Mouse (Mus musculus): ENCODE measurements around the gene Spata1. TPM values are rescaled to one million over a fixed set of nuclear protein-coding genes. Genes with fewer than 3 reads are reported as not detected.

Spata1 gene
- total and polyA plus RNA-seq, 2 experiments from 2014 or later: 1.4 to 3.2 TPM

DNA sequence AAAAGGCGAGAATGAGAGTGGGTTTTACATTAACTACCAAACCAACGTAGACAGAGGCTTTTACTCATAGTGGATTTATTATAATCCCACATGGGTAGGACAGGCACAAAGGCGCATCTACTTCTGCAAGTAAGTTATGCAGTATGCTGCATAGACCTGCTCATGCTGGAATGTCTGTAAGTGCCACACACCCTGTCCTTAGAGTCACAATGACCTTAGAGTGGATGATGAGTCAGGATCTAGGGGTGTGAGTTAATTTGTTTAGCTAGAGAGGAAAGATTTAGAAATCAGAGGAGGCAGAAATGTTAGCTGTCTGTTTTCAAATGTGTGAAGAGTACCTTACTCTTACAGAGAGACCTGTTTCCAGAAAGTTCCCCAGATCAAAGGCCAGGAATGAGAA is 52.0 kb downstream of the Spata1 start:
- ATAC-seq: no peak
- no peak for DNase-seq (ENCODE audit: low spot score)
- H3K4me3 ChIP-seq (ENCODE audit: low read length): no peak overlapping the region
- 91% methylated on average over 3 of the region's 3 CpGs for WGBS
- no peaks in the 10 kb centered on the region for H3K36me3 ChIP-seq (ENCODE audit: insufficient read depth, low read length)
- no peak overlapping the region for H3K27ac ChIP-seq
- H3K9me3 ChIP-seq (ENCODE audit: low read length): no peaks in the 10 kb centered on the region
- no peaks in the 10 kb centered on the region for H3K4me1 ChIP-seq (ENCODE audit: insufficient read depth, low read length)
- H3K4me2 ChIP-seq (ENCODE audit: low read depth, low read length): no peak overlapping the region
- no peaks in the 10 kb centered on the region for H3K27me3 ChIP-seq (ENCODE audit: insufficient read depth, low read length)
- no peak for TF ChIP-seq CTCF (IDR thresholded peaks at IDR 0.05; ENCODE audit: low read depth)
- H3K9ac ChIP-seq (replicated peaks; ENCODE audit: low read length): no peak overlapping the region

- TF ChIP-seq CTCF (IDR thresholded peaks at IDR 0.05; ENCODE audit: low read depth): no peak
- Histone ChIP-seq H3K36me3 (ENCODE audit: insufficient read depth, low read length) (no peaks in the 10 kb centered on the region), H3K4me3 (ENCODE audit: low read length) (no peak overlapping the region), H3K9me3 (ENCODE audit: low read length) (no peaks in the 10 kb centered on the region), H3K9ac (replicated peaks; ENCODE audit: low read length) (no peak overlapping the region), H3K4me1 (ENCODE audit: insufficient read depth, low read length) (no peaks in the 10 kb centered on the region), H3K27ac (no peak overlapping the region), H3K27me3 (ENCODE audit: insufficient read depth, low read length) (no peaks in the 10 kb centered on the region), H3K4me2 (ENCODE audit: low read depth, low read length) (no peak overlapping the region)
- ATAC-seq: no peak
- 93% methylated on average over 5 of the region's 5 CpGs for WGBS
- no peak for DNase-seq (ENCODE audit: low spot score)
These were observed 52.4 kb downstream of the Spata1 start for GRCm38 (mm10) chr3:146447156-146447555.

DNA sequence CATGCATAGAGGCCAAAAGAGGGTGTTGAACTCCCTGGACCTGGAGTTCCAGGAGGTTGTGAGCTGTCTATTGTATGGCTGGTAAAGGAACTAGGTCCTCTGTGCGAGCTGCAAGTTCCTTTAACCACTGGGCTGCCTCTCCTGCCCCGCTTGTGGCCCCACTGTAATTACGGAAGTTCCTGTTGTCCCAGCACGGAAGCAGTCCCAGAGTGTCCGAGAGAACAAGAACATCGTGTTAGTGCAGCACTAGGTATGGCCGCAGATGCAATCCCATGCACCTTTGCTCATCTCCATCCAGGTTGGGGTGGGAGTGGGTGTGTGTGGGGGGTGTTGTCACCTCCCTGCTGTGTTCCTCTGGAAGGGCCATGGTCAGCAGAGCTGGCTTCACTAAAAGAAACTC is 54.7 kb downstream of the Spata1 start:
- TF ChIP-seq CTCF (IDR thresholded peaks at IDR 0.05; ENCODE audit: low read depth): no peak
- Histone ChIP-seq H3K9ac (replicated peaks; ENCODE audit: low read length) (no peak overlapping the region), H3K4me2 (ENCODE audit: low read depth, low read length) (no peak overlapping the region), H3K4me1 (ENCODE audit: insufficient read depth, low read length) (no peaks in the 10 kb centered on the region), H3K27me3 (ENCODE audit: insufficient read depth, low read length) (no peaks in the 10 kb centered on the region), H3K27ac (no peak overlapping the region), H3K9me3 (ENCODE audit: low read length) (no peaks in the 10 kb centered on the region), H3K36me3 (ENCODE audit: insufficient read depth, low read length) (peaks cover 4% of the 10 kb centered on the region; the same call in 1 of the 2 replicates), H3K4me3 (ENCODE audit: low read length) (no peak overlapping the region)
- 93% methylated on average over 7 of the region's 7 CpGs for WGBS
- 0 out of 2 replicates have a peak, but pooled peaks have one; percentile 13 for ATAC-seq
- no peak for DNase-seq (ENCODE audit: low spot score)

DNA sequence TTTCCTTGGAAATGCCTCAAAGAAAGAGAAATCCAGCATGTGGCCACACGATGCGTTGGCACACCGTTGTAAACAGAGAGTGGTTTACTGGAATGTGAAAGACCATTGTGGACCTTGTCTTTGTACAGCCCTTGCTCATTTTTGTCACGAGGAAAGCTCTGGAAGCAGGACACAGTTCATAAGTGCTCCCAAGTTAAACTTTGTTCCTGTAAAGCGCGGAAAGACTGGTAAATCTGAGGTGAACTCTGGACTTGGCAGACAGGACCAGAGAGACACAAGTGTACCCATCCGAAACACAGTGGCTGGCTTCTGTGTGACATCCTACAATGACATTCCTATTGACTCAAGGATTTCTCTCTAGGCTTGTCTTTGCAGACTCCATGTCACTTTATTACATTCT is 56.2 kb downstream of the Spata1 start:
- DNase-seq (ENCODE audit: low spot score) (no peak), ATAC-seq (no peak)
- WGBS: 85% methylated on average over 7 of the region's 7 CpGs
- no peak overlapping the region for H3K27ac ChIP-seq
- H3K4me2 ChIP-seq (ENCODE audit: low read depth, low read length): no peak overlapping the region
- no peaks in the 10 kb centered on the region for H3K9me3 ChIP-seq (ENCODE audit: low read length)
- H3K36me3 ChIP-seq (ENCODE audit: insufficient read depth, low read length): peaks cover 9% of the 10 kb centered on the region; the same call in 1 of the 2 replicates
- no peak for TF ChIP-seq CTCF (IDR thresholded peaks at IDR 0.05; ENCODE audit: low read depth)
- H3K4me1 ChIP-seq (ENCODE audit: insufficient read depth, low read length): no peaks in the 10 kb centered on the region
- no peak overlapping the region for H3K9ac ChIP-seq (replicated peaks; ENCODE audit: low read length)
- H3K4me3 ChIP-seq (ENCODE audit: low read length): no peak overlapping the region
- H3K27me3 ChIP-seq (ENCODE audit: insufficient read depth, low read length): no peaks in the 10 kb centered on the region

- no peaks in the 10 kb centered on the region for H3K9me3 ChIP-seq (ENCODE audit: low read length)
- no peak overlapping the region for H3K4me2 ChIP-seq (ENCODE audit: low read depth, low read length)
- WGBS: 89% methylated on average over 8 of the region's 8 CpGs
- no peaks in the 10 kb centered on the region for H3K4me1 ChIP-seq (ENCODE audit: insufficient read depth, low read length)
- DNase-seq (ENCODE audit: low spot score) (no peak), ATAC-seq (no peak)
- no peak overlapping the region for H3K9ac ChIP-seq (replicated peaks; ENCODE audit: low read length)
- no peak for TF ChIP-seq CTCF (IDR thresholded peaks at IDR 0.05; ENCODE audit: low read depth)
- no peak overlapping the region for H3K27ac ChIP-seq
- no peaks in the 10 kb centered on the region for H3K27me3 ChIP-seq (ENCODE audit: insufficient read depth, low read length)
- H3K4me3 ChIP-seq (ENCODE audit: low read length): no peak overlapping the region
- H3K36me3 ChIP-seq (ENCODE audit: insufficient read depth, low read length): peaks cover 13% of the 10 kb centered on the region; the same call in 1 of the 2 replicates
These were observed 56.6 kb downstream of the Spata1 start for GRCm38 (mm10) chr3:146442936-146443335.

DNA sequence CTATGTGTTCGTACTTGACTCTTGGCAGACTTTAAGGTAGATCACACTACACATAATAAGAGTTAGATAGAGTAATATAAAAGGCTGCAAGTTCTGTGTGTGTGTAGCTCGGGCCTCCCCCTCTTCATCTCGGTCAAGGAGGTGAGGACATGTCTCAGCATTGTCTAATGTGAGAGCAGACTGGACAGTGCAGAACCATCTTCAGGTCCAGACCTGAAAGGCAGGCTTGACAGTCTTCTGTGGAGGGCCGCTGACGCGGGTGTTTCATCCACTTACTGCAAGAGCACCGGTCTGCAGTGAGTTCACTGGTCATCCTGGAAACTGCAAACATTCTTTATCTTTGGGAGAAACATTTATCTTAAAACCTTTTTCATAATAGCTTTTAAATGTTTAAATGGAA is 57.1 kb downstream of the Spata1 start:
- DNase-seq (ENCODE audit: low spot score) (no peak), ATAC-seq (no peak)
- 94% methylated on average over 7 of the region's 7 CpGs for WGBS
- no peaks in the 10 kb centered on the region for H3K4me1 ChIP-seq (ENCODE audit: insufficient read depth, low read length)
- H3K4me2 ChIP-seq (ENCODE audit: low read depth, low read length): no peak overlapping the region
- peaks cover 14% of the 10 kb centered on the region; the same call in 1 of the 2 replicates for H3K36me3 ChIP-seq (ENCODE audit: insufficient read depth, low read length)
- H3K4me3 ChIP-seq (ENCODE audit: low read length): no peak overlapping the region
- no peak overlapping the region for H3K27ac ChIP-seq
- no peak for TF ChIP-seq CTCF (IDR thresholded peaks at IDR 0.05; ENCODE audit: low read depth)
- no peaks in the 10 kb centered on the region for H3K27me3 ChIP-seq (ENCODE audit: insufficient read depth, low read length)
- H3K9me3 ChIP-seq (ENCODE audit: low read length): no peaks in the 10 kb centered on the region
- no peak overlapping the region for H3K9ac ChIP-seq (replicated peaks; ENCODE audit: low read length)

DNA sequence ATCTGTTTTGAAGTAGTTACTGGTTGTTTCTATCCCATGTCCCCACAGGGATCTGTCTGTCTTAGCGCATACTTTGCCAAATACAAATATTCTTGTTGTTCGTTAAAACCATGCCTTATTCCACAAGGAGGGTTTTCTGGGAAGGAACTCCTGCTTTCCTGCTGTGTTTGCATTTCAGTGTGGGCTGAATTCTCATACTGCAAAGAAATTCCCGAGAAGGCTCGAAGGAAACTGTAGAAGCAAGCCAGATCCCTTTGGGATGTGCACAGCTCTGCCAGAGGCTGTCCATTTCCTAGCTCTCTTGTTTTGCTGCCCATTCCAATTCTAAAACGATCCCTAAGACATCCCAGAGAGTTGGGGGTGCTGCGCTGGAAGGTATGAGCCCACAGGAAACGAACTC is 59.1 kb downstream of the Spata1 start:
- no peak overlapping the region for H3K27ac ChIP-seq
- peaks cover 33% of the 10 kb centered on the region for H3K36me3 ChIP-seq (ENCODE audit: insufficient read depth, low read length)

More for the DNA sequence above, 59.1 kb downstream of the Spata1 start:
- Histone ChIP-seq H3K4me3 (ENCODE audit: low read length) (no peak overlapping the region), H3K4me1 (ENCODE audit: insufficient read depth, low read length) (no peaks in the 10 kb centered on the region), H3K27me3 (ENCODE audit: insufficient read depth, low read length) (no peaks in the 10 kb centered on the region), H3K9ac (replicated peaks; ENCODE audit: low read length) (no peak overlapping the region), H3K4me2 (ENCODE audit: low read depth, low read length) (no peak overlapping the region), H3K9me3 (ENCODE audit: low read length) (no peaks in the 10 kb centered on the region)
- 81% methylated on average over 7 of the region's 7 CpGs for WGBS
- TF ChIP-seq CTCF (IDR thresholded peaks at IDR 0.05; ENCODE audit: low read depth): no peak
- no peak for DNase-seq (ENCODE audit: low spot score)
- no peak for ATAC-seq
